Mouse (Mus musculus): ENCODE data around the gene Rbm15.
"Not testable (repeated sequence)": the region's sequence is repeated elsewhere in the genome, so short reads cannot be mapped to it uniquely, and the experiment has no call there.

Gene Rbm15

DNA sequence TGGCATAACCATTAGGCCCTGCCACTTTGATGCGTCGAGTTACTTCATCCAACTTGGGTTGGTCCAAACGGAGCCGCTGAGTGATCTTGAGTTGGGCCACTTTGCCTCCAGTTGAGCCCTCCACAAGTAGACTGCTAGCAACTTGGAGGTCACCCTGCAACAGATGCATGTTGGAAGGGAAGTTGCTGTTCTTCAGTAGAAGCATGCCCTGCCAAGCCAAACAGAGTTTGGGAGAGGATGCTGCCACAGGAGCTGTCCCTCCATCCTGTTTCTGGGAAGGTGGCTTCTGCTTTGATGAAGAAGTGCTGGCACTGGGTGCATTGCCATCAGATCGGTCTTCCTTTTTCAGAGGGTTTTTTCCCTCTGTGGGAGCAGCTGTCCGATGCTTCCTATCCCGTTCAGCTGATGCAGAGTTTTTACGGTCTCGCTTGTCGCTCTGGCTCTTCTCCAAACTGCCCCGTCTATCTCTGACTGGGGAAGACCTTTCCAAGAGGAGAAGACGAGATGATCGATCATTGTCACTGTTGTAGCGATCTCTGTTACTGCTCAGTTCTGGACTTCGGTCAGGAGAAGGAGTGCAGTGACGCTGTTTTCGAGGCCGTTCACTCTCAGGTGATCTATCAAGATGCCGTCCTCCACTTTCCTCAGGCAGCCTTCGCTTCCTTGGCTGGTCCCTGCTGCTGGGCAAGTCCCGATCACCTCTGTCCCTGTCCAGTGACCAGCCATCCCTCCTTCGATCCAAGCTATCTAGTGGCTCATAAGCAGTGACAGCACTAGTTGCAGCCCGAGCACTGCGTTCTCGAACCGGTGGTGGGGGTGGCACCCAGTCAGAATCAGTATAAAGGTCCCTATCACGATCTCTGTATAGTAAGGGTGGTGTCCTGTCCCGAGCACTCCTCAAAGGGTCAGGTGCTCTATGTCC, 2.7 kb downstream of the Rbm15 start:
- DNase-seq, result no peak

DNA sequence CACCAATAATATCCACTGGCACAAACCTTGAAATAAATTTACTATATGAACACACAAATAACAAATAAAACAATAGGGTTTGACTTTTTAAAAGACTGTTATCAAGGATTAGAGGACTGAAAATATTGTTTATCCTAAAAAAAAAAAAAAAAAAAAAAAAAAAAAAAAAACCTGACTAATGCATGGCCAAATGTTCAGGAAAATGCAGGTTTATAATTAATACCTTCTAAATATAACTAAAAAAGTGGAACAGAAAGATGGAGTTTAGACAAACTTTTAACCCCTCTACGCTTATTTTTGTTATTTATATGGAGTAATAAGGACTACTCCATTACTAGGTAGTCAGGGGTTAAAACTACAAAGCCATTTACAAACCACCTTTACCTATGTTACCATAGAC, 7.0 kb downstream of the Rbm15 start:
- no peak for DNase-seq

DNA sequence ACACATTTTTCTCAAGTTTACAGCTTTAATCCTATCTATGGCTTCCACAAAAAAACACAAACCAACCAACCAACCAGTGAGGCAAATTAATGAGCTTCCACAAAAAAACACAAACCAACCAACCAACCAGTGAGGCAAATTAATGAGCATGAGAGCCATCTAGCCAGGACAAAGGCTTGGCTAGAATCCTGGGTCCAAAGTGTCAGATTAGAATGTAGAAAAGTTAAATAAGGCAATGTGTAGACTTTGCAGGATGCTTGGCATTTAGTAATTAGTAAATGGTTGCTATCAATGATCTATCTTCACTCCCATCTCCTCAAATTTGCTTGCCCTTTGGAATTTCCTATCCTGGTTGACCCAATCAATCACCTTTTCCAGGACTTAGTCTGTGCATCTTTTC, 11.7 kb downstream of the Rbm15 start:
- DNase-seq, result no peak

DNA sequence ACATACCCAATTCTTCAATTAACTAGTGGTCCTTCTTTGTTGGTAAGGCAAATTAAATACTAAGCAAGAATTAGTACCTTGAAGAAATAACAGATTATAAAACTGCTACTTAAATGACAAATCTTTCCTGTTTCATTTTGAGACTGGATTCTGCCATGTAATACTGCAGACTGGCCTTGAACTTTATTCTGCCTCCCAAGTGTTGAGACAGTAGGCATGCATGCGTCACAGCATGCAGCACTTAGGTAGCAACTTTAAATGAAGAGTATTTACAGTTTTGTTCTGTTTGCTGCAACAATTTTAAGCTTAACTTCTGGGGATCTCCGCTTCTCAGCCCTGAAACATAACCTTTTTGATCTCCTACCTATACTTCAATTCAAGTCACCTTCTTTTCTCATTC, 12.3 kb downstream of the Rbm15 start:
- DNase-seq, result no peak

DNA sequence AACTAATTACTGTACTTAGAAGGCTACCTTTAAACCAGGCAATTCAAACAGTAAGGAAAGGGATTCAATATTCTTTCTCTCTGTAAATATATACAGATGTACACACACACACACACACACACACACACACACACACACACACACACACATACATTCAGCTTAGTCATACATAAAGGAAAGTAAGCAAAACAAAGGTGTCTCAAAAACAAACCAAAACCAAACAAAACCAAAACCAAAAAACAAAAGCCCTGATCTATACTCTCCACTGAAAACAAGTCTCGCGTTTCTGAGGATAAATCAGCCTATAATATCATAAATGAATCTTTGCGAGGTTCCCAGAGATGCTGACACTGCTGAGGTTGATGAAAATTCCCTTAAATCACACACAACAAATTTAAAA, 16.1 kb downstream of the Rbm15 start:
- DNase-seq, result no peak

DNA sequence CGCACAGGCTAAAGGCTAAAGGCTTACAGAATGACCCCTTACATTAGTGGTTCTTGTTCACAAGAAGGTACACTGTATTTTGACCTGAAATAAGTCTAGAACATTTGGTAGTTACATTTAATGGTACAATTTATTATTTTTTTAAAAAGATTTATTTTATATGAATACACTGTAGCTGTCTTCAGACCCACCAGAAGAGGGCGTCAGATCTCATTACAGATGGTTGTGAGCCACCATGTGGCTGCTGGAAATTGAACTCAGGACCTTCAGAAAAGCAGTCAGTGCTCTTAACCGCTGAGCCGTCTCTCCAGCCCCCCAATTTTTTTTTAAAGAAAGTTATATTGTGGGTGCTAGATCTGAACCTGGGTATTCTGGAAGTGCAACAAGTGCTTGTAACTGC, 36.6 kb downstream of the Rbm15 start:
- not testable (repeated sequence) for DNase-seq

DNA sequence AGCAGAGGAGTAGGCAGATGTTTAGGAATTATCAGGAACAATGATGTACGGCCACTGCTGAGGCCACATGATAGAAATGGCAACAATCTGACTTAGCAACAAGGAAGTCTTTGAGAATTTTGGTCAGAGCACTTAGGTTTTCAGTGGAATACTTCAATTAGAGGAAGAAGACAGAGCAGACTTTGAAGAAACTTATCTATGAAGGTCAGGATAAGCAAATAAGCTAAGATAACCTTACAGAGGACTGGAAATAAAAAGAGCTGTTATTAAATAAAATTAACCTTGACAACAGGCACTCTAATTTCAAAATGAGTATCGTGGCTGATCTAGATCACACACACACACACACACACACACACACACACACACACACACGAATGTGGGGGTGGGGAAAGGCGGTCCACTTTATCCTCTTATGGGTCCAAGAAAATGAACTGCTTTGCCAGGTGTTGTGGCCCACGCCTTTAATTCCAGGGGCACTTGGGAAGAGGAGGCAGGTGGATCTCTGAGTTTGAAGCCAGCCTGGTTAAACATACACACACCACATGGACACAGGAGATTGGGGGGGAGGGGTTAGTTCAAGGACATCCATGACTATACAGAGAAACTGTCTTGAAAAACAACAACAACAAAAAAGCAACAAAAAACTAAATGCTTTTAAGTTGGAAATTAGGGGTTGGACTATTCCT, 37.7 kb downstream of the Rbm15 start:
- no peak for DNase-seq

DNA sequence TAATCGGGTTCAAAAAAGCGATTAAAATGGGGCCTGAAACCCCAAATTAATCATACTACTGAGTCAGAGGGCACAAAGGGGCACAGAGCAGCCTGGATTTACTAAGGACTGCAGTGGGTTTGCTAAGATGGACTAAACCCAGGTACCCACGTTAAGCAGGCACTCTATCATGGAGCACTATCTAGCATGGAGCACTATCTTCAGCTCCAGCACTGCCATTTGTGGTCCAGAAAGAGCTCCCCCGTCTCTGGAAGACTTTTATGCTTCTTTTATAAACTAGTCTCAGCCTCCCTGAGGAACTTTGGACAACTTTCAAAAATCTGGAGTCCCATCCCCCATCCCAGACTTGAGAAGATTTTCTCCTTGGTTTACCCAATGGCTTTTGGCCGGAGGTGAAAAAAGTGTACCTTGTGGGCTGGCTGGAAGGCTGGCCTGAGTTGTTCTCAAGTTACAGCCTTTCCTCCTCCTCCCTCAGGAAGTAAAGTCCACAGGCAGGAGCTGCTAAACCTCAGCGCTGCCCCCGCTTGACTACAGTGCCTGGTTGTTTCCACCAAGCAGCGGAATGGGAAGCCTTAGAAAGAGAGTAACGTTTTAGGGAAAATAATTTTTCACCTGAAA, 42.6 kb downstream of the Rbm15 start, which contains the start of gene Slc16a4:
Slc16a4 (plus strand) TSS at position 467 of the 618 bp plus-strand sequence.
- DNase-seq, result no peak

DNA sequence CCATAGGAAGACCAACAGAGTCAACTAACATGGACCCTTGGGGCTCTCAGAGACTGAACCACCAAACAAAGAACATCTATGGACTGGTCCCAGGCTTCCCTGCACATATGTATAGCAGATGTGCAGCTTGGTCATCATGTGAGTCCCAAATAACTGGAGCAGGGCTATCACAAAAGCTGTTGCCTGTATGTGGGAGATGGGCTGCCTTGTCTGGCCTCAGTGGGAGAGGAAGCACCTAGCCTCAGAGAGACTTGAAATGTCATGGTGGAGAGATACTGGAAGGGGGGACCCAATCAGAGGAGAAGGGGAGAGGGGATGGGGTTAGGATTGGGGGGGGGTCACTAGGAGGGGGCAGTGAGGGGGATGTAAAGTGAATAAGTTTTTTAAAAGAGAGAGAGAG, 46.1 kb downstream of the Rbm15 start:
- no peak for DNase-seq

DNA sequence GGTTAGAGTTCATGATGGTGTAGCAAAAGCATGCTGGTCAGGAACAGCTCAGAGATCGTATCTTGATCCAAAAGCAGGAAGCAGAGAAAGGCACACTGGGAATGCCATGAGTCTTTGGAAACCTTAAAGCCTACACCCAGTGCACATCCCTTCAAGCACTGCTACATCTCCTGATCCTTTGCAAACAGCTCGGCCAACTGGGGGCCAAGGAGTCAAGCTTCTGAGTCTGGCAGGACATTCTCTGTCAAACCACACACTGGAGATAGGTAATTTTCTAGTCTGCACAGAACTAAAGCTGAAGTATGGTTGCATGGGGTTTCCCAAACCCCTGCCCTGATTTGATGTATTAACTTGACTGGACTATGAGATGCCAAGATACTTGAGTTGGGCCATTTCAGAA, 47.4 kb downstream of the Rbm15 start:
- DNase-seq, result no peak

DNA sequence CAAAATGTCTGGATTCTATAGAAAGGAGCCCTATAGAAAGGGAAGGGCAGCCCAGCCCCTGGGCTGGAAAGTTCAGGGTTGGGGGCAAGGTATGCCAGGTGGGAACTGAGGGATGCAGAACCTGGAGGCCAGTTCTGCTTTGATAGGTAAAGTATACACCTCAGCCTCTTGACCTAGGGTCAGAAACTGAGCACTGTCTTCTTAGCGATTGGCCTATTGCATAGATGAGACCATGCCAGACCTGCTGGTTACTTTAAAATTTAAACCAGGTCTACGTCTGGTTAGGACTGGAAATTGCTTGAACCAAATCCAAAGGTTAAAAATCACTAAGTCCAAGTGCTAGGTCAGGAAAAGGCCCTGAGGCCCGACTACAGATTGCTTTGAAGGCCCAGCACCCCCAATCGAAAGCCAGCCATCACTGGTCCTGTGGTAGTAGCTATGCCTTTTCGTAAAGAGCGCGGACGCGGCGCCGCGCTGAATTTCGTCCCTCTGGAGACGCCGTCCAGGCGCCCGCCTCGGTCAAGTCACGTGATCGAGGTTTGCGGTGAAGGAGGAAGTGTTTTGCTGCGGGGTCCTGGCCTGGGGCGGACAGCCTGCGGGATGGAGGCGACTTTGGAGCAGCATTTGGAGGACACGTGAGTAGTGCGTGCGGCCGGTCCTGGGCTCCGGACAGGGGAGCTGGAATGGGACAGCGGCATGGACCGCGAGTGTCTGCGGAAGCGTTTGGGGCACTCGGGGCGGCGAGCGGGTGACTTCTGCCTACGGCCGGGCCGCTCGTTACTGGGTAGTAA, 54.8 kb downstream of the Rbm15 start, which contains the start of gene Lamtor5:
Lamtor5 (plus strand) TSS at position 380 of the 791 bp plus-strand sequence.
- DNase-seq, result peak; percentile 94

DNA sequence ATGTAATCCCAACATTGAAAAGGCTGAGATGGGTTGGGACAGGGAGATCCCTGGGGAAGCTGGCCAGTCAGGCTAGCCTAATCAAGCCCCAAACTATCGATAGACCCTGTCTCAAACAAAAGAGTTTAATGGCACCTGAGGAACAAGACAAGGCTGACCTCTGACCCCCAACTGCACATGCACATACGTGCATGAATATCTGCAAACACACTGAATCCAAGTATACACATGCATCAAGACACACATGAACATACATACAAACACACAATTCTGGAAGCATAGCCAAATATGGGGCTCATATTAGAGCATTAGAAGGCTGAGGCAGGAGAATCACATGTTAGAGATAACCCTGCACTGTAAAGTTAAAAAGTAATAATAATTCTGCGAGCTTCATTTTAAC, 56.8 kb downstream of the Rbm15 start:
- no peak for DNase-seq

DNA sequence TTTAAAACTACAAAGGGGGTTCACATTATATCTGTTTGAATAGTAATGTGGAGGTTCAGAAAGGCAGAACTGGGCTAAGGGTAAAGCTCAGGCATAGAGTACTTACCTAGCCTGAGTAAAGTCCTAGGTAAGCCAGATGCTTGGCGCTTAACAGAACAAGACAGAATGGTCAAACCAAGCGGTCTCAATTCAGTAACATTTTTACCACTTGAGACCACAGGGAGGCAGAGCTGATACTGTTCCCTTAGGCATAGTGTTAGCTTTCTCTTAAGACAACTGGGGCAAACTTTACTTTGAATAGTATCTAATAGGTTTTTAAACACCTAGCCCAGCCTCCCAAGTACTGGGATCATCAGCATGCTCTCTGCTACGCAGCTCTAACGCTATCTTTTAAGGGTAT, 57.5 kb downstream of the Rbm15 start:
- no peak for DNase-seq

Data from retina, postnatal 1 day (tissue).